Mouse (Mus musculus): ENCODE measurements at regions not wholly inside any gene's neighbourhood (a gene's known extent, or its start where the extent isn't known, plus 50 kb on each side); places are given as distances from the start of the nearest gene placed in this dataset.

GRCm38 (mm10) chr17:76205082-76205481 lies 653.3 kb upstream of the Fam98a start:
- H3K4me2 ChIP-seq (ENCODE audit: low read depth, low read length): no peak overlapping the region
- no peak overlapping the region for H3K27ac ChIP-seq (ENCODE audit: low read length)
- no peak for ATAC-seq (ENCODE audit: low read depth)
- H3K4me1 ChIP-seq (ENCODE audit: control insufficient read depth, low read depth, low read length): no peaks in the 10 kb centered on the region
- H3K9ac ChIP-seq (ENCODE audit: low read depth, low read length): no peak overlapping the region
- no peaks in the 10 kb centered on the region for H3K27me3 ChIP-seq (ENCODE audit: control insufficient read depth, insufficient read depth, low read depth, low read length)
- no peaks in the 10 kb centered on the region for H3K36me3 ChIP-seq (ENCODE audit: control insufficient read depth, insufficient read depth)
- H3K9me3 ChIP-seq (replicated peaks; ENCODE audit: control insufficient read depth, low read length): no peaks in the 10 kb centered on the region
- H3K4me3 ChIP-seq (ENCODE audit: low read depth, low read length): no peak overlapping the region

DNA sequence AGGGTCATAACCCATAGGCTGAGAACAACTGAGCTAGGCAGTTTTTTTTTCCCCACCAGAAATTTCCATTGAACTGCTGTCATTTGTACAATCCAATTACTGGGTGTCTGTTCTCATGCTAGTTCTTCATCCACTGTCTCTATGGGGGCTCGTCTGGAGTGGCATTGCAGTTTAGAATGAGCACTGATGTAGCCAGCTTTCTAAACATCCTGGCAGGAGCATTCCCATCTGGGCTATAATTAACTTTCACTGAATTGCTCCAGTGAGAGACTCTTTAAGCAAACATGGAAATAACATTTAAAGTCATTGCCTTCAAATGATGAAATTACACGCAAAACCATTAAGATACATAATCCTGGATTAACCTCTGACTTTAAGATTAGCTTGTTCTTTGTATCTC lies 633.1 kb upstream of the Fam98a start:
- H3K4me3 ChIP-seq (ENCODE audit: low read depth, low read length): no peak overlapping the region
- WGBS (ENCODE audit: insufficient replicate concordance): 40% methylated on average over 2 of the region's 2 CpGs
- no peak for ATAC-seq (ENCODE audit: low read depth)

DNA sequence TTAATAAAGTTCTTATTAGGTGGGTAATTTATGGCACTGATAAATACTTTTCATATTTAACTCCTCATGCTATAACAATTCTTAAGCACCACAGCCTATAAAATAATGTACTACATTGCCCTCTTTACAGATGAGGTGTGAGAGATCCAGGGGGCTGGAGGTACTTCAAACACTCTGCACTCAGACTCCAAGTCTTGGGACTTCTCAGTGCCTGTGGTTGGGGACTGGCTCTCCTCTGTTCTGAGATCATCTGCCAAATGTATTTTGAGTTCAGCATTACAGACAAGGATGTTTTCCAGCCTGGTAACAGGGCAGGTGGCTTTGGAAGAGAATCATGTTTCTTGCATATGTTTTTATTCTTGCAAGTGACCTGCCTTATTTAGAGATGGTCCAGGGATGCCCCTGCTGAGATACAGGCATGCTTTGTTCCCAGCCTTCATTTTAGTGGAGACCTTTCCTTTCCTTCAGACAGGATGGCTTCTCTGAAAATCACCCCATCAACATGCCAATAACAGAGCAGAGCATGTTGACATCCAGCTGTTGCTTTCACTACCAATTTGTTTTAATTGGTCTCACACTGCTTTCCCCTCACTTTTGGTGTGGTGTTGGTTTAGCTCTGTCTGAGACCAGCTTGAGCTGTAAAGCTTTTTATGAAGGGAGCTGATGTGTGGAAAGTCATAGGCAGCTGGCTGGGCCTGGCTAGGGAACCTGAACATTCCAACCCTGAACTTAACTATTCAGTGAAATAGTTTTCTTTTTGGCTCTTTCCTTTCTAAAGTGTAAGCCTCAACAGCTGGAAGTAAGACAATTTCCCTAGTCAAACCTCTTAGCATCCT lies 585.1 kb upstream of the Fam98a start:
- Histone ChIP-seq H3K36me3 (ENCODE audit: control insufficient read depth, insufficient read depth) (no peaks in the 10 kb centered on the region), H3K9me3 (replicated peaks; ENCODE audit: control insufficient read depth, low read length) (no peaks in the 10 kb centered on the region), H3K4me2 (ENCODE audit: low read depth, low read length) (no peak overlapping the region), H3K27ac (ENCODE audit: low read length) (no peak overlapping the region), H3K4me3 (ENCODE audit: low read depth, low read length) (no peak overlapping the region), H3K4me1 (ENCODE audit: control insufficient read depth, low read depth, low read length) (no peaks in the 10 kb centered on the region), H3K9ac (ENCODE audit: low read depth, low read length) (no peak overlapping the region), H3K27me3 (ENCODE audit: control insufficient read depth, insufficient read depth, low read depth, low read length) (no peaks in the 10 kb centered on the region)
- ATAC-seq (ENCODE audit: low read depth): no peak

More for the DNA sequence above, 633.1 kb upstream of the Fam98a start:
- Histone ChIP-seq H3K36me3 (ENCODE audit: control insufficient read depth, insufficient read depth) (no peaks in the 10 kb centered on the region), H3K4me1 (ENCODE audit: control insufficient read depth, low read depth, low read length) (no peaks in the 10 kb centered on the region), H3K4me2 (ENCODE audit: low read depth, low read length) (no peak overlapping the region), H3K27ac (ENCODE audit: low read length) (no peak overlapping the region), H3K9ac (ENCODE audit: low read depth, low read length) (no peak overlapping the region), H3K27me3 (ENCODE audit: control insufficient read depth, insufficient read depth, low read depth, low read length) (no peaks in the 10 kb centered on the region), H3K9me3 (replicated peaks; ENCODE audit: control insufficient read depth, low read length) (no peaks in the 10 kb centered on the region)

GRCm38 (mm10) chr17:76134030-76134429 lies 582.3 kb upstream of the Fam98a start:
- WGBS (ENCODE audit: insufficient replicate concordance): 56% methylated on average over 3 of the region's 3 CpGs
- Histone ChIP-seq H3K4me1 (ENCODE audit: control insufficient read depth, low read depth, low read length) (no peaks in the 10 kb centered on the region), H3K4me2 (ENCODE audit: low read depth, low read length) (no peak overlapping the region), H3K27me3 (ENCODE audit: control insufficient read depth, insufficient read depth, low read depth, low read length) (no peaks in the 10 kb centered on the region), H3K27ac (ENCODE audit: low read length) (no peak overlapping the region), H3K4me3 (ENCODE audit: low read depth, low read length) (no peak overlapping the region), H3K9ac (ENCODE audit: low read depth, low read length) (no peak overlapping the region), H3K9me3 (replicated peaks; ENCODE audit: control insufficient read depth, low read length) (no peaks in the 10 kb centered on the region), H3K36me3 (ENCODE audit: control insufficient read depth, insufficient read depth) (no peaks in the 10 kb centered on the region)
- ATAC-seq (ENCODE audit: low read depth): no peak

- no peak overlapping the region for H3K27ac ChIP-seq (ENCODE audit: low read length)
- H3K4me1 ChIP-seq (ENCODE audit: control insufficient read depth, low read depth, low read length): no peaks in the 10 kb centered on the region
- H3K9me3 ChIP-seq (replicated peaks; ENCODE audit: control insufficient read depth, low read length): no peaks in the 10 kb centered on the region
- H3K27me3 ChIP-seq (ENCODE audit: control insufficient read depth, insufficient read depth, low read depth, low read length): no peaks in the 10 kb centered on the region
- no peak overlapping the region for H3K9ac ChIP-seq (ENCODE audit: low read depth, low read length)
- no peak overlapping the region for H3K4me3 ChIP-seq (ENCODE audit: low read depth, low read length)
- H3K4me2 ChIP-seq (ENCODE audit: low read depth, low read length): no peak overlapping the region
- 72% methylated on average over 5 of the region's 5 CpGs for WGBS (ENCODE audit: insufficient replicate concordance)
- no peaks in the 10 kb centered on the region for H3K36me3 ChIP-seq (ENCODE audit: control insufficient read depth, insufficient read depth)
- ATAC-seq (ENCODE audit: low read depth): no peak
These were observed 573.5 kb upstream of the Fam98a start for GRCm38 (mm10) chr17:76125260-76125659.

- ATAC-seq (ENCODE audit: low read depth): no peak
- Histone ChIP-seq H3K4me2 (ENCODE audit: low read depth, low read length) (no peak overlapping the region), H3K27ac (ENCODE audit: low read length) (no peak overlapping the region), H3K9me3 (replicated peaks; ENCODE audit: control insufficient read depth, low read length) (no peaks in the 10 kb centered on the region), H3K4me1 (ENCODE audit: control insufficient read depth, low read depth, low read length) (no peaks in the 10 kb centered on the region), H3K36me3 (ENCODE audit: control insufficient read depth, insufficient read depth) (no peaks in the 10 kb centered on the region), H3K9ac (ENCODE audit: low read depth, low read length) (no peak overlapping the region), H3K4me3 (ENCODE audit: low read depth, low read length) (no peak overlapping the region), H3K27me3 (ENCODE audit: control insufficient read depth, insufficient read depth, low read depth, low read length) (no peaks in the 10 kb centered on the region)
- 59% methylated on average over 9 of the region's 9 CpGs for WGBS (ENCODE audit: insufficient replicate concordance)
These were observed 559.8 kb upstream of the Fam98a start for GRCm38 (mm10) chr17:76111315-76112195.

DNA sequence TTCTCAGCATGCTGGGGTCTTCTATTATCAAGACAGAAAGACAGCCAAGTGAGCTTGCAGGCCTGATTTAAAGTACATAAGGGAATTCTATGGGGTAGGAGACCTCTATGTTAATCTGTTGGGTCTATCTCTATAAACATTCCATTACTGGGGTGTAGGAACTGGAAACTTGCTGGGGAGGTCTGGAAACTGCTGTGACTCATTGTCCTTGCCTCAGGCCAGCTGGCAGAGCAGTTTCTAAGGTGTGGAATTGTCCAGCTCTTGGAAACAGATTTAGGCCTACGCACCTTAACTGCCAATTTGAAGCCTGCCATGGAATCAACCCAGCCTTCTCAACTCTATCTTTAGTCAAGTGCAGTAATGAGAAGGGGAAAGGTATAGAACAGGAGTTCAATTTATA lies 559.1 kb upstream of the Fam98a start:
- no peak for ATAC-seq (ENCODE audit: low read depth)
- Histone ChIP-seq H3K4me3 (ENCODE audit: low read depth, low read length) (no peak overlapping the region), H3K9ac (ENCODE audit: low read depth, low read length) (no peak overlapping the region), H3K4me1 (ENCODE audit: control insufficient read depth, low read depth, low read length) (no peaks in the 10 kb centered on the region), H3K36me3 (ENCODE audit: control insufficient read depth, insufficient read depth) (no peaks in the 10 kb centered on the region), H3K27ac (ENCODE audit: low read length) (no peak overlapping the region), H3K27me3 (ENCODE audit: control insufficient read depth, insufficient read depth, low read depth, low read length) (no peaks in the 10 kb centered on the region), H3K4me2 (ENCODE audit: low read depth, low read length) (no peak overlapping the region), H3K9me3 (replicated peaks; ENCODE audit: control insufficient read depth, low read length) (no peaks in the 10 kb centered on the region)
- WGBS (ENCODE audit: insufficient replicate concordance): 86% methylated on average over 1 of the region's 1 CpGs

GRCm38 (mm10) chr17:76083536-76083935 lies 531.8 kb upstream of the Fam98a start:
- no peaks in the 10 kb centered on the region for H3K9me3 ChIP-seq (replicated peaks; ENCODE audit: control insufficient read depth, low read length)
- no peak overlapping the region for H3K4me3 ChIP-seq (ENCODE audit: low read depth, low read length)
- ATAC-seq (ENCODE audit: low read depth): no peak

GRCm38 (mm10) chr17:76081780-76082179 lies 530.0 kb upstream of the Fam98a start:
- no peak for ATAC-seq (ENCODE audit: low read depth)
- H3K9ac ChIP-seq (ENCODE audit: low read depth, low read length): no peak overlapping the region
- H3K36me3 ChIP-seq (ENCODE audit: control insufficient read depth, insufficient read depth): no peaks in the 10 kb centered on the region
- 61% methylated on average over 2 of the region's 2 CpGs for WGBS (ENCODE audit: insufficient replicate concordance)
- no peak overlapping the region for H3K27ac ChIP-seq (ENCODE audit: low read length)
- no peaks in the 10 kb centered on the region for H3K4me1 ChIP-seq (ENCODE audit: control insufficient read depth, low read depth, low read length)
- no peak overlapping the region for H3K4me2 ChIP-seq (ENCODE audit: low read depth, low read length)
- H3K27me3 ChIP-seq (ENCODE audit: control insufficient read depth, insufficient read depth, low read depth, low read length): no peaks in the 10 kb centered on the region
- no peak overlapping the region for H3K4me3 ChIP-seq (ENCODE audit: low read depth, low read length)
- no peaks in the 10 kb centered on the region for H3K9me3 ChIP-seq (replicated peaks; ENCODE audit: control insufficient read depth, low read length)

More at GRCm38 (mm10) chr17:76083536-76083935, 531.8 kb upstream of the Fam98a start:
- no peaks in the 10 kb centered on the region for H3K4me1 ChIP-seq (ENCODE audit: control insufficient read depth, low read depth, low read length)
- H3K27ac ChIP-seq (ENCODE audit: low read length): no peak overlapping the region
- no peak overlapping the region for H3K4me2 ChIP-seq (ENCODE audit: low read depth, low read length)
- no peak overlapping the region for H3K9ac ChIP-seq (ENCODE audit: low read depth, low read length)
- no peaks in the 10 kb centered on the region for H3K27me3 ChIP-seq (ENCODE audit: control insufficient read depth, insufficient read depth, low read depth, low read length)
- no peaks in the 10 kb centered on the region for H3K36me3 ChIP-seq (ENCODE audit: control insufficient read depth, insufficient read depth)
- 61% methylated on average over 3 of the region's 3 CpGs for WGBS (ENCODE audit: insufficient replicate concordance)
